Mouse (Mus musculus): ENCODE results near the gene Tmem45b.

The Tmem45b gene

GRCm38 (mm10) chr9:31387206-31387605 lies 77.1 kb downstream of the Tmem45b start:
- no peak for TF ChIP-seq NANOG (IDR thresholded peaks at IDR 0.05; ENCODE audit: borderline replicate concordance, low read length)
- TF ChIP-seq CTCF (conservative IDR thresholded peaks at IDR 0.05; ENCODE audit: low read length): no peak
- TF ChIP-seq POU5F1 (IDR thresholded peaks at IDR 0.05; ENCODE audit: borderline replicate concordance, low read length): no peak
- peaks cover 38% of the 10 kb centered on the region for H3K36me3 ChIP-seq (ENCODE audit: insufficient read depth, low read length)

DNA sequence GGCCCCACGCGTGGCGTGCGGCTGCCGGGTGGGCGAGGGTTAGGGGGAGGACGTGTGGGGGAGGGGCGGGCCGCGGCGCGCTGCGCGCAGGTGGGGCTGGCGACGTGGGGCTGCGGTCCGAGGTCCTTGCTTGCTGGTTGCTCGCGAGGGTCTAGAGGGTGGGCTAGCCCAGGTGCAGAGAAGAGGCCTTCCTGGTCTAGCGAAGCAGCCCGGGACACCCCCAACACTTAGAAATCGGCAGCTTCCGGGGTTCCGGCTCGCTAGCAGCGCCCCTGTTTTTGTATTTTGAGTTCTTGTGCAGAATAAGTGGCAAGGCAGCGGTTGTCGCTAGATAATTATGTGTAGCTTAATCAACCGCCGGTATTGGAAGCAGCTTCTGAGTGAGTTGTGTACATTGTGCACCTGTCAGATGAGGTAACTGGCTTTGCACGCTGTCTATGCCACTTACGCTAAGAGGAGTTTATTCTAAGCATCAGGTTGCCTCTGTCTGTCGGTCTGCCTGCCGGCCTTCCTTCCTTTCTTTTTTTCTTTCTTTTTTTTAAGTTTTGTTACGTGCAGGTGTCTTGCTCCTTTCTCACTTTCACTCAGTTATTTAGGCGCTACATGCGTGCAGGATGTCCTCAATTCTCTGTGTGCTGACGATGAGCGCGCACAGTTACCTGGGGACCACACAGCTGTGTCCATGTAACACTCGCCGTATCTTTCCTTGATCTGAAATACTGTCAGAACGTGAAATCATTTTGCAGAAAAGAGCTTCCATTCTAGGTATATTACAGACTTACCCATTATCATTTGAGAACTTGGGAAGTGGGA lies 77.7 kb downstream of the Tmem45b start:
- H3K4me3 ChIP-seq (replicated peaks; ENCODE audit: low read length): peak overlapping the region; percentile 89
- TF ChIP-seq NANOG (IDR thresholded peaks at IDR 0.05; ENCODE audit: borderline replicate concordance, low read length): no peak
- no peak for TF ChIP-seq POU5F1 (IDR thresholded peaks at IDR 0.05; ENCODE audit: borderline replicate concordance, low read length)
- TF ChIP-seq CTCF (conservative IDR thresholded peaks at IDR 0.05; ENCODE audit: low read length): no peak
- peaks cover 50% of the 10 kb centered on the region for H3K4me1 ChIP-seq (replicated peaks; ENCODE audit: low read depth, low read length)

More at GRCm38 (mm10) chr9:31387206-31387605, 77.1 kb downstream of the Tmem45b start:
- Histone ChIP-seq H3K4me3 (replicated peaks; ENCODE audit: low read length) (peak overlapping the region; percentile 89), H3K9me3 (ENCODE audit: low read length) (no peaks in the 10 kb centered on the region), H3K27me3 (ENCODE audit: insufficient read depth, low read length) (no peaks in the 10 kb centered on the region), H3K4me1 (replicated peaks; ENCODE audit: low read depth, low read length) (peaks cover 44% of the 10 kb centered on the region)

DNA sequence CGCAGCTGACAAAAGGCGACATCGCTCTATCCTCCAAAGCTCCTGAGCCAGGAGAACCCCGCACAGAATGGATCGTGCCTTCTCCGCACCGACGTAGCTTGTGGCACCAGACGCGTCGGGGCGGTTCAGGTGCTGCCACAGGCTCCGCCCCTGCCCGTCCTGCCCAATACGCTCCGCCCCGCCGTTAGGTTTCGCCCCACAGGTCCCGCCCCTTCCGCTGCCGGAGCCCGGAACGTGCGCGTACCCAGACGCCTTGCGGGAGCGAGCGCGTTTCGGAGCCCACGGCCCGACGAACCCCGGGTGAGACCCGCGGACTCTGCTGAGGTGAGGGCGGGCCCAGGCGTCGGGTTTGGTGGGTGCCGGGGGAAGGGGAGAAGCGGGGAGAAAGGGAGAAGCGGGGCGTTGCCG lies 78.3 kb downstream of the Tmem45b start, which contains the start of gene Nfrkb:
Nfrkb (plus strand) TSS at position 246 of the 408 bp plus-strand sequence.
- TF ChIP-seq POU5F1 (IDR thresholded peaks at IDR 0.05; ENCODE audit: borderline replicate concordance, low read length): no peak
- no peak for TF ChIP-seq NANOG (IDR thresholded peaks at IDR 0.05; ENCODE audit: borderline replicate concordance, low read length)
- no peak for TF ChIP-seq CTCF (conservative IDR thresholded peaks at IDR 0.05; ENCODE audit: low read length)
- H3K4me1 ChIP-seq (replicated peaks; ENCODE audit: low read depth, low read length): peaks cover 56% of the 10 kb centered on the region
- H3K36me3 ChIP-seq (ENCODE audit: insufficient read depth, low read length): peaks cover 25% of the 10 kb centered on the region
- no peaks in the 10 kb centered on the region for H3K27me3 ChIP-seq (ENCODE audit: insufficient read depth, low read length)
- peak within 1 kb of the TSS; percentile 89 for H3K4me3 ChIP-seq (replicated peaks; ENCODE audit: low read length)
- no peaks in the 10 kb centered on the region for H3K9me3 ChIP-seq (ENCODE audit: low read length)

More for the DNA sequence above, 77.7 kb downstream of the Tmem45b start:
- Histone ChIP-seq H3K9me3 (ENCODE audit: low read length) (no peaks in the 10 kb centered on the region), H3K27me3 (ENCODE audit: insufficient read depth, low read length) (no peaks in the 10 kb centered on the region), H3K36me3 (ENCODE audit: insufficient read depth, low read length) (peaks cover 31% of the 10 kb centered on the region)

- Histone ChIP-seq H3K36me3 (ENCODE audit: insufficient read depth, low read length) (peaks cover 20% of the 10 kb centered on the region), H3K4me3 (replicated peaks; ENCODE audit: low read length) (peak overlapping the region; percentile 89), H3K4me1 (replicated peaks; ENCODE audit: low read depth, low read length) (peaks cover 60% of the 10 kb centered on the region), H3K27me3 (ENCODE audit: insufficient read depth, low read length) (no peaks in the 10 kb centered on the region), H3K9me3 (ENCODE audit: low read length) (no peaks in the 10 kb centered on the region)
- no peak for TF ChIP-seq NANOG (IDR thresholded peaks at IDR 0.05; ENCODE audit: borderline replicate concordance, low read length)
- no peak for TF ChIP-seq CTCF (conservative IDR thresholded peaks at IDR 0.05; ENCODE audit: low read length)
- no peak for TF ChIP-seq POU5F1 (IDR thresholded peaks at IDR 0.05; ENCODE audit: borderline replicate concordance, low read length)
Observed at GRCm38 (mm10) chr9:31385500-31385869, 78.8 kb downstream of the Tmem45b start.

DNA sequence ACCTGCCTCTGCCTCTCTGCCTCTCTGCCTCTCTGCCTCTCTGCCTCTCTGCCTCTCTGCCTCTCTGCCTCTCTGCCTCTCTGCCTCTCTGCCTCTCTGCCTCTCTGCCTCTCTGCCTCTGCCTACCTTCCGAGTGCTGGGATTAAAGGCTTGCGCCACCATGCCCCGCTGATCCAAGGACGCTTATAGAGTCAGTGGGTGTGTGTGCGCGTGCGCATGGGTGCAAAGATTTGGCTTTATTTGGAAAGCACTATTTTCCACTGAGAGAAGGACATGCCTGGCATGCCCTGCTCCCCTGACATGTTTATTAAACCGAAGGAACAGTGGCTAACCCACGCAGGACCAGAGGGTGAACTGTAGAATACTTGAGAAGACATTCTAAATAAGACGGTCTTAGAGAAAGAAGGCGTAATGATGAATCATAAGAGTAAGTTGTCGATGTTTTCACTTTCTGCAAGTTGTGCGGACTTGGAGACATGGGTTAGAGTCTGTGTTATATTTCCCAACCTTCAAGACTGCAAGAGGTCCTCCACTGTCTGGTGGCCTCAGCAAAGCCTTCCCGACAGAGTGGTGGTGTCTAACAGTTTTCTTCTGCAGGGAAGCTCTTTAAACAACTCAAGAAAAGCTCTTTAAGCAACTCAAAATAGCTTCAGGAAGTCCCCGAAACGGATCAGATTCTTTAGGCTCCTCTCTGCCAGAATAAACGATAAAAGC lies 79.3 kb downstream of the Tmem45b start:
- TF ChIP-seq NANOG (IDR thresholded peaks at IDR 0.05; ENCODE audit: borderline replicate concordance, low read length): no peak
- Histone ChIP-seq H3K36me3 (ENCODE audit: insufficient read depth, low read length) (peaks cover 15% of the 10 kb centered on the region), H3K9me3 (ENCODE audit: low read length) (no peaks in the 10 kb centered on the region), H3K27me3 (ENCODE audit: insufficient read depth, low read length) (no peaks in the 10 kb centered on the region), H3K4me3 (replicated peaks; ENCODE audit: low read length) (peak overlapping the region; percentile 89), H3K4me1 (replicated peaks; ENCODE audit: low read depth, low read length) (peaks cover 66% of the 10 kb centered on the region)

DNA sequence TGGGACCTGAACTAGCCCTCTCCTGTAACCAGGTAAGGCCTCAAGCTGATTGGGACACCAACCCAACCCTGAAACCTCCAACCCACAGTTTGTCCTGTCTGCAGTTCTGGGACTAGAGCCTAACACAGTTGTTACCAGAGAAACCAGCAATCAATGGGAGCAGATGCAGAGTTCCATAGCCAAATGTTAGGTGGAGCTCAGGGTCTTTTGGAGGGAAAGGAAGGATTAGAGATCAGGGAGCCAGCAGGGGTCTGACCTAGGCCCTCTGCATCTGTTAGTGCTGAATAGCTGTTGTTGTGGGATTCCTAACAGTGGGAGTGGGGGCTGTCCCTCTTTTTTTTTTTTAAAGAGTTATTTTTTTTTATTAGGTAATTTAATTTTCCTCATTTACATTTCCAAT lies 87.6 kb downstream of the Tmem45b start:
- H3K4me1 ChIP-seq (replicated peaks; ENCODE audit: low read depth, low read length): peaks cover 63% of the 10 kb centered on the region
- TF ChIP-seq NANOG (IDR thresholded peaks at IDR 0.05; ENCODE audit: borderline replicate concordance, low read length): peak; percentile 73; the same call in 1 of the 2 replicates
- TF ChIP-seq POU5F1 (IDR thresholded peaks at IDR 0.05; ENCODE audit: borderline replicate concordance, low read length): no peak
- peaks cover 14% of the 10 kb centered on the region for H3K36me3 ChIP-seq (ENCODE audit: insufficient read depth, low read length)
- H3K9me3 ChIP-seq (ENCODE audit: low read length): no peaks in the 10 kb centered on the region
- H3K4me3 ChIP-seq (replicated peaks; ENCODE audit: low read length): no peak overlapping the region
- H3K27me3 ChIP-seq (ENCODE audit: insufficient read depth, low read length): no peaks in the 10 kb centered on the region

All from E14TG2a.4 (cell line).